Mouse (Mus musculus) liver, embryonic 16.5 days (tissue): Measurements from ENCODE around the gene Col6a6. TPM values are rescaled to one million over a fixed set of nuclear protein-coding genes. Genes with fewer than 3 reads are reported as not detected.

Source experiments
- ATAC-seq: fragments of 200-750 bp; cut with Nextera tagmentation; 2 replicates; pipeline ENCODE4 v1.8.0; 2017; ENCODE audit warnings: low read depth, mild to moderate bottlenecking, moderate number of reproducible peaks, moderate library complexity
- H3K27ac ChIP-seq: fragments of 300-500 bp; sonication (generic); 2 replicates; pipeline ENCODE4 v1.5.1; 2014; ENCODE audit warnings: mild to moderate bottlenecking, low read length
- H3K27me3 ChIP-seq: fragments of 300-500 bp; sonication (generic); 2 replicates; pipeline ENCODE4 v1.6.1; 2014; ENCODE audit warnings: low read depth, low read length, mixed read lengths; ENCODE audit not compliant: control insufficient read depth, insufficient read depth
- H3K36me3 ChIP-seq: fragments of 300-500 bp; sonication (generic); 2 replicates; pipeline ENCODE4 v1.6.1; 2014; ENCODE audit warnings: mild to moderate bottlenecking; ENCODE audit not compliant: control insufficient read depth, insufficient read depth
- H3K4me1 ChIP-seq: fragments of 300-500 bp; sonication (generic); 2 replicates; pipeline ENCODE4 v1.6.1; 2014; ENCODE audit warnings: low read depth, low read length, mixed read lengths; ENCODE audit not compliant: control insufficient read depth
- H3K4me2 ChIP-seq: fragments of 300-500 bp; sonication (generic); 2 replicates; pipeline ENCODE4 v1.6.1; 2014; ENCODE audit warnings: low read depth, low read length, mixed read lengths
- H3K4me3 ChIP-seq: fragments of 300-500 bp; sonication (generic); 2 replicates; pipeline ENCODE4 v1.5.1; 2014; ENCODE audit warnings: low read depth, mild to moderate bottlenecking, low read length
- H3K9ac ChIP-seq: fragments of 300-500 bp; sonication (generic); 2 replicates; pipeline ENCODE4 v1.6.1; 2014; ENCODE audit warnings: low read depth, low read length
- H3K9me3 ChIP-seq: fragments of 300-500 bp; sonication (generic); replicated peaks from 2 replicates; pipeline ENCODE4 v1.6.1; 2016; ENCODE audit warnings: low read length; ENCODE audit not compliant: control insufficient read depth
- WGBS: fragments of 180-500 bp; shearing (Covaris S2); extraction: QIAGEN DNeasy Blood & Tissue Kit; methylation state at CpG from one replicate; pipeline ENCODE4 v1.1.7; 2014; ENCODE audit not compliant: insufficient replicate concordance; 5-methylcytosine and 5-hydroxymethylcytosine counted together
- polyA plus RNA-seq: library from polyadenylated mRNA; unstranded; fragments of >200 nt; fragmentation: Nextera tagmentation; extraction: Ambion mirVana; gene quantifications from 2 replicates; pipeline ENCODE4 v1.2.1, GENCODE M21; 2015

Col6a6 gene
- polyA plus RNA-seq, 1 experiment from 2014 or later = 0.42 TPM

- no peaks in the 10 kb centered on the region for H3K9me3 ChIP-seq
- 72% methylated on average over 3 of the region's 3 CpGs for WGBS
- no peak for ATAC-seq
These were observed 115.9 kb downstream of the Col6a6 start for GRCm38 (mm10) chr9:105712049-105712448.

GRCm38 (mm10) chr9:105705011-105705410 is 122.9 kb downstream of the Col6a6 start:
- Histone ChIP-seq H3K4me1 (no peaks in the 10 kb centered on the region), H3K9me3 (no peaks in the 10 kb centered on the region), H3K36me3 (no peaks in the 10 kb centered on the region), H3K27ac (no peak overlapping the region), H3K4me3 (no peak overlapping the region), H3K27me3 (no peaks in the 10 kb centered on the region), H3K4me2 (no peak overlapping the region), H3K9ac (no peak overlapping the region)
- ATAC-seq = no peak
- WGBS = 79% methylated on average over 1 of the region's 1 CpGs

More at GRCm38 (mm10) chr9:105712049-105712448, 115.9 kb downstream of the Col6a6 start:
- no peak overlapping the region for H3K27ac ChIP-seq
- H3K36me3 ChIP-seq = no peaks in the 10 kb centered on the region
- H3K4me3 ChIP-seq = no peak overlapping the region
- H3K4me1 ChIP-seq = no peaks in the 10 kb centered on the region
- H3K27me3 ChIP-seq = no peaks in the 10 kb centered on the region
- H3K9ac ChIP-seq = no peak overlapping the region
- H3K4me2 ChIP-seq = no peak overlapping the region

- Histone ChIP-seq H3K4me3 (no peak overlapping the region), H3K4me2 (no peak overlapping the region), H3K4me1 (no peaks in the 10 kb centered on the region), H3K9me3 (no peaks in the 10 kb centered on the region), H3K9ac (no peak overlapping the region), H3K27ac (no peak overlapping the region), H3K27me3 (no peaks in the 10 kb centered on the region), H3K36me3 (no peaks in the 10 kb centered on the region)
- WGBS = 73% methylated on average over 16 of the region's 16 CpGs
- ATAC-seq = no peak
These were observed 123.6 kb downstream of the Col6a6 start for GRCm38 (mm10) chr9:105704226-105704932.

- no peak overlapping the region for H3K4me3 ChIP-seq
- H3K4me1 ChIP-seq = no peaks in the 10 kb centered on the region
- no peaks in the 10 kb centered on the region for H3K27me3 ChIP-seq
- 69% methylated on average over 9 of the region's 9 CpGs for WGBS
- H3K9me3 ChIP-seq = no peaks in the 10 kb centered on the region
- no peak overlapping the region for H3K27ac ChIP-seq
- no peak for ATAC-seq
- H3K4me2 ChIP-seq = no peak overlapping the region
- no peaks in the 10 kb centered on the region for H3K36me3 ChIP-seq
- no peak overlapping the region for H3K9ac ChIP-seq
These were observed 126.0 kb downstream of the Col6a6 start for GRCm38 (mm10) chr9:105701966-105702365.

- Histone ChIP-seq H3K9ac (no peak overlapping the region), H3K4me1 (no peaks in the 10 kb centered on the region), H3K4me3 (no peak overlapping the region), H3K9me3 (no peaks in the 10 kb centered on the region), H3K27me3 (no peaks in the 10 kb centered on the region), H3K27ac (no peak overlapping the region), H3K36me3 (no peaks in the 10 kb centered on the region), H3K4me2 (no peak overlapping the region)
- ATAC-seq = no peak
- 64% methylated on average over 6 of the region's 6 CpGs for WGBS
These were observed 127.3 kb downstream of the Col6a6 start for GRCm38 (mm10) chr9:105700702-105701101.

GRCm38 (mm10) chr9:105697764-105698396 is 130.1 kb downstream of the Col6a6 start:
- no peak overlapping the region for H3K27ac ChIP-seq
- no peaks in the 10 kb centered on the region for H3K9me3 ChIP-seq
- no peaks in the 10 kb centered on the region for H3K36me3 ChIP-seq
- no peak overlapping the region for H3K9ac ChIP-seq
- 58% methylated on average over 9 of the region's 9 CpGs for WGBS
- no peak overlapping the region for H3K4me3 ChIP-seq
- no peaks in the 10 kb centered on the region for H3K27me3 ChIP-seq
- ATAC-seq = no peak; the same call in 1 of the 2 replicates
- H3K4me1 ChIP-seq = no peaks in the 10 kb centered on the region
- H3K4me2 ChIP-seq = no peak overlapping the region

- H3K27ac ChIP-seq = no peak overlapping the region
- 64% methylated on average over 7 of the region's 7 CpGs for WGBS
- H3K4me2 ChIP-seq = no peak overlapping the region
- no peaks in the 10 kb centered on the region for H3K4me1 ChIP-seq
- no peak overlapping the region for H3K4me3 ChIP-seq
- no peaks in the 10 kb centered on the region for H3K9me3 ChIP-seq
- no peak for ATAC-seq
- H3K27me3 ChIP-seq = no peaks in the 10 kb centered on the region
- no peak overlapping the region for H3K9ac ChIP-seq
- H3K36me3 ChIP-seq = no peaks in the 10 kb centered on the region
These were observed 131.0 kb downstream of the Col6a6 start for GRCm38 (mm10) chr9:105696818-105697564.

GRCm38 (mm10) chr9:105693854-105694253 is 134.1 kb downstream of the Col6a6 start:
- Histone ChIP-seq H3K27ac (no peak overlapping the region), H3K4me1 (no peaks in the 10 kb centered on the region), H3K4me2 (no peak overlapping the region), H3K9me3 (no peaks in the 10 kb centered on the region), H3K9ac (no peak overlapping the region), H3K36me3 (no peaks in the 10 kb centered on the region), H3K27me3 (no peaks in the 10 kb centered on the region), H3K4me3 (no peak overlapping the region)
- WGBS = 9% methylated on average over 5 of the region's 5 CpGs
- ATAC-seq = no peak

GRCm38 (mm10) chr9:105693056-105693455 is 134.9 kb downstream of the Col6a6 start:
- H3K27me3 ChIP-seq = no peaks in the 10 kb centered on the region
- H3K27ac ChIP-seq = no peak overlapping the region
- H3K4me3 ChIP-seq = no peak overlapping the region
- H3K9me3 ChIP-seq = no peaks in the 10 kb centered on the region
- 71% methylated on average over 9 of the region's 9 CpGs for WGBS
- ATAC-seq = no peak
- no peaks in the 10 kb centered on the region for H3K36me3 ChIP-seq
- H3K9ac ChIP-seq = no peak overlapping the region
- no peak overlapping the region for H3K4me2 ChIP-seq
- H3K4me1 ChIP-seq = no peaks in the 10 kb centered on the region
